Mouse (Mus musculus) gastrocnemius, postnatal 25 days (tissue): ENCODE measurements around the gene Vta1. TPM values are rescaled to one million over a fixed set of nuclear protein-coding genes. Genes with fewer than 3 reads are reported as not detected.

ENCODE experiments used
- total RNA-seq, 2 experiments: library from RNA; stranded (reverse); gene quantifications; 1 replicate in 1 of 2; 2 replicates in 1 of 2; pipeline ENCODE4 v1.2.3; 2021

Vta1 gene
- total RNA-seq, 2 experiments from 2014 or later, result 24.3 to 28.9 TPM

Other genes with a start within 250 kb of the Vta1 start
- gene Adgrg6, start 159.9 kb downstream of the Vta1 start, total RNA-seq, result 1 to 10 TPM in 1 of 2 experiments, under 1 TPM in 1; 1.00 to 1.5 TPM
- under 1 TPM; 0.38 to 0.99 TPM for gene Nmbr, start within 50 bp of the Vta1 start, total RNA-seq
- gene Gje1, start 12.7 kb upstream of the Vta1 start, total RNA-seq, result not detected